Mouse (Mus musculus) kidney, embryonic 14.5 days (tissue): Measurements from ENCODE around the gene Mtmr12. TPM values are rescaled to one million over a fixed set of nuclear protein-coding genes. Genes with fewer than 3 reads are reported as not detected.
A peak's percentile ranks its signal among the peaks of the same experiment; 100 is the strongest.

Source experiments
- ATAC-seq: fragments of 200-750 bp; cut with Nextera tagmentation; 2 replicates; pipeline ENCODE4 v1.8.0; 2017; ENCODE audit warnings: moderate number of reproducible peaks, mild to moderate bottlenecking, moderate TSS enrichment, moderate library complexity; ENCODE audit not compliant: low FRiP score, low TSS enrichment
- H3K27ac ChIP-seq: fragments of 300-500 bp; sonication (generic); 2 replicates; pipeline ENCODE4 v1.5.1; 2014; ENCODE audit warnings: low read depth, mild to moderate bottlenecking, low read length, moderate library complexity, mixed read lengths
- H3K27me3 ChIP-seq: fragments of 300-500 bp; sonication (generic); 2 replicates; pipeline ENCODE4 v1.6.1; 2014; ENCODE audit warnings: mild to moderate bottlenecking, low read length; ENCODE audit not compliant: control insufficient read depth, insufficient read depth
- H3K36me3 ChIP-seq: fragments of 300-500 bp; sonication (generic); 2 replicates; pipeline ENCODE4 v1.6.1; 2014; ENCODE audit warnings: low read length, mixed read lengths; ENCODE audit not compliant: control insufficient read depth, insufficient read depth
- H3K4me1 ChIP-seq: fragments of 300-500 bp; sonication (generic); 2 replicates; pipeline ENCODE4 v1.6.1; 2014; ENCODE audit warnings: low read length, mixed read lengths; ENCODE audit not compliant: control insufficient read depth, insufficient read depth
- H3K4me2 ChIP-seq: fragments of 300-500 bp; sonication (generic); replicated peaks from 2 replicates; pipeline ENCODE4 v1.6.1; 2014; ENCODE audit warnings: low read depth, mild to moderate bottlenecking, low read length
- H3K4me3 ChIP-seq: fragments of 300-500 bp; sonication (generic); 2 replicates; pipeline ENCODE4 v1.5.1; 2014; ENCODE audit warnings: mild to moderate bottlenecking, low read length
- H3K9ac ChIP-seq: fragments of 300-500 bp; sonication (generic); 2 replicates; pipeline ENCODE4 v1.6.1; 2014; ENCODE audit warnings: low read depth, mild to moderate bottlenecking, low read length, moderate library complexity
- H3K9me3 ChIP-seq: fragments of 300-500 bp; sonication (generic); 2 replicates; pipeline ENCODE4 v1.6.1; 2016; ENCODE audit warnings: low read length; ENCODE audit not compliant: control insufficient read depth
- WGBS: fragments of 180-500 bp; shearing (Covaris S2); extraction: QIAGEN DNeasy Blood & Tissue Kit; methylation state at CpG from one replicate; pipeline ENCODE4 v1.1.7; 2014; 5-methylcytosine and 5-hydroxymethylcytosine counted together
- polyA plus RNA-seq: library from polyadenylated mRNA; unstranded; fragments of >200 nt; fragmentation: Nextera tagmentation; extraction: Ambion mirVana; gene quantifications from 2 replicates; pipeline ENCODE4 v1.2.1, GENCODE M21; 2014

Mtmr12 gene
- polyA plus RNA-seq, 1 experiment from 2014 or later, result 25.4 TPM

DNA sequence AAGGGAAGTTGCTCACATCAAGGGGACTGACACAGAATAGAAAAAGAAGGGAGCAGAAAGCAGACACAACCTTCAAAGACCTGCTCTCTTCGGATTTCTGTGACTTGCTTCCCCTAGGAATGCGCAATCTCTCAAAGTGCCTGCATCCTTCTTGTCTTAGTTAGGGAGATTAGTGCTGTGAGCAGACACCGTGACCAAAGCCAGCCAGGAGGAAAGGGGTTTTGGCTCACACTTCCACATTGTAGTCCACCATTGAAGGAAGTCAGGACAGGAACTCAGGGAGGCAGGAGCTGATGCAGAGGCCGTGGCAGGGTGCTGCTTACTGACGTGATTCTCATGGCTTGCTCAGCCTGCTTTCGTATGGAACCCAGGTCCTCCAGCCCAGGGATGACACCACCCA, 33.5 kb downstream of the Mtmr12 start:
- Histone ChIP-seq H3K36me3 (peaks cover 38% of the 10 kb centered on the region), H3K4me2 (no peak overlapping the region), H3K9ac (no peak overlapping the region), H3K4me1 (no peaks in the 10 kb centered on the region), H3K27ac (no peak overlapping the region), H3K9me3 (no peaks in the 10 kb centered on the region), H3K4me3 (no peak overlapping the region), H3K27me3 (no peaks in the 10 kb centered on the region)
- WGBS, result 79% methylated on average over 6 of the region's 6 CpGs
- ATAC-seq, result no peak

DNA sequence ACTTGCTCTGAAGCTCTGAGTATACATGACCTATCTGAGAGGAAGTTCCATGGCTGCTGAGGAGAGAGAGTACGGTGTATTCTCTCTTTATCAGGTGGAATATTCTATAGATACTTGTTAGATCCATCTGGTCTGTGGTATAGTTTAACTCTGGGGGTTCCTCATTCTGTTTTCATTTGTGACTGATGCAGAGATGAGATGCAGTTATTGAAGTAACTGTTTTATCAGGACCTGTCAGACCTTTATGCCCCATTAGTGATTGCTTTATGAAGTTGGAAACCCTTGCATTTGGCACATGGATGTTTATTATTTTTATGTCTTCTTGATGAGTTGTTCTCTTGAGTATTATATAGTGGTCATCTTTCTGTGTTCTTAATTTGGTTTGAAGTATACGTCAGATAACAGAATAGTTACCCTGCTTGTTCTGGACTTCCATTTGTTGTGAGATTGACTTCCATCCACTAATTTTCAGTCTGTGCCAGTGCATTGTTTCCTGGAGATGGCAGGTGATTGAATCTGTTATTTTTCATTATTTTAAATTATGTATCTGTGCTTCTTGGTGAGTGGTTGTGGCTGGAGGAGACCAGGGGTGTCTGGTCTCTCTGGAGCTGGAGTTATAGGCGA, 36.0 kb downstream of the Mtmr12 start:
- Histone ChIP-seq H3K27me3 (no peaks in the 10 kb centered on the region), H3K9ac (no peak overlapping the region), H3K36me3 (peaks cover 41% of the 10 kb centered on the region), H3K4me2 (no peak overlapping the region), H3K4me3 (no peak overlapping the region), H3K9me3 (no peaks in the 10 kb centered on the region), H3K27ac (no peak overlapping the region), H3K4me1 (no peaks in the 10 kb centered on the region)
- WGBS, result 97% methylated on average over 3 of the region's 3 CpGs
- no peak for ATAC-seq

DNA sequence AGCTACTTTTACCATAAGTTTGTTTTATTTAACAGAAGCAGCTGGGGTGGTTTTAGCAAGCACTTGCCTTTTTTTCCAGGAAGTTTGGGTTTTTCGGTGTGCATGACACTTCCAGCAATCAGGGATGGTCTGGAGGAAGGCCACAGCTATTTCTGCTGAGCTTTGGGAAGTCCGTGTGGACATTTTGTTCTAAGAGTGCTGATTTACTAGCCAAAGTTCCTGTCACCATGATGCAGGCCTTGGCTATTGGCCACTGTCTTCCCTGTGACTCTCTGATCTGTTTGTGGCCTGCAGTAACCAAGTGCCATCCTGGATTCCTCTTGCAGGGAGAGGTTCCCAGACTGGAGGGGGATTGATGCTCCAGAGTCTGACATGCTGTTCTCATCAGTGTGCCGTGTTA, 39.0 kb downstream of the Mtmr12 start:
- no peak for ATAC-seq

DNA sequence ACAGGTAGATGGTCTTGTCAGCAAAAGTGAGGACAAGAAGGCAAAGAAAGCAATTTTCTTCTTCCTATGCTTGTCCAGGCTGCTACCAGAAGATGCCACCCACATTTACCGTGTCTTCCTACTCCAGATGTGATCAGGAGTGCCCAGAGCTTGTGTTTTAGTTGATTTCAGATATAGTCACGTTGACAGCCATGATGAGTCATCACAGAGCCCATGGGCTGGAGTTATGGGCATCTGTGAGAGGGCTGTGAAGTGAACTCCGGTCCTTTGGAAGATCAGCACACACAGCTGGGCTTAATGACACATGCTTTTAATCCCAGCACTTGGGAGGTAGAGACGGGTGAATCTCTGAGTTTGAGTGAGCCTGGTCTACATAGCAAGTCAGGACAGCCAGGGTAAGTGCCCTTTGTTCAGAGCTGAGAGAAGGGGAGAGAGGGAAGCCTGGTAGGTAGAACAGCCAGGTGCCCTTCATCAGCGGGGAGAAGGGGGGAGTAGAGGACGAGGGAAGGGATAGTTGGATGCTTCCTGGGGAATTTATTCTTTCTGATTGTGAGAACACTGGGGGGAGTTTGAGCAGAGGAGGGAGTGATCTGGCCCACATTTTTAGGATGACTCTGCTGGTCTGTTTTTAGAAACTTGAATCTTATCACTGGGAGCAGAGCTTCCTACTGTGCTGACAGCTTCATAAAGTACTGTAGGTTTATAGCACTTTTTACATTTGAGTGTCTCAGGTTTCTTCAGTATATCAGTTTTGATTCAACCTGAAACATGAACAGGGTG, 40.9 kb downstream of the Mtmr12 start:
- H3K36me3 ChIP-seq, result peaks cover 28% of the 10 kb centered on the region; the same call in 1 of the 2 replicates
- 59% methylated on average over 6 of the region's 6 CpGs for WGBS
- no peak for ATAC-seq
- H3K27me3 ChIP-seq, result no peaks in the 10 kb centered on the region
- H3K9me3 ChIP-seq, result no peaks in the 10 kb centered on the region
- no peaks in the 10 kb centered on the region for H3K4me1 ChIP-seq
- no peak overlapping the region for H3K9ac ChIP-seq
- no peak overlapping the region for H3K4me2 ChIP-seq
- H3K4me3 ChIP-seq, result no peak overlapping the region
- H3K27ac ChIP-seq, result no peak overlapping the region

More for the DNA sequence above, 39.0 kb downstream of the Mtmr12 start:
- Histone ChIP-seq H3K4me1 (no peaks in the 10 kb centered on the region), H3K4me3 (no peak overlapping the region), H3K36me3 (peaks cover 38% of the 10 kb centered on the region), H3K9me3 (no peaks in the 10 kb centered on the region), H3K4me2 (no peak overlapping the region), H3K9ac (no peak overlapping the region), H3K27me3 (no peaks in the 10 kb centered on the region), H3K27ac (no peak overlapping the region)
- WGBS, result 73% methylated on average over 3 of the region's 3 CpGs

DNA sequence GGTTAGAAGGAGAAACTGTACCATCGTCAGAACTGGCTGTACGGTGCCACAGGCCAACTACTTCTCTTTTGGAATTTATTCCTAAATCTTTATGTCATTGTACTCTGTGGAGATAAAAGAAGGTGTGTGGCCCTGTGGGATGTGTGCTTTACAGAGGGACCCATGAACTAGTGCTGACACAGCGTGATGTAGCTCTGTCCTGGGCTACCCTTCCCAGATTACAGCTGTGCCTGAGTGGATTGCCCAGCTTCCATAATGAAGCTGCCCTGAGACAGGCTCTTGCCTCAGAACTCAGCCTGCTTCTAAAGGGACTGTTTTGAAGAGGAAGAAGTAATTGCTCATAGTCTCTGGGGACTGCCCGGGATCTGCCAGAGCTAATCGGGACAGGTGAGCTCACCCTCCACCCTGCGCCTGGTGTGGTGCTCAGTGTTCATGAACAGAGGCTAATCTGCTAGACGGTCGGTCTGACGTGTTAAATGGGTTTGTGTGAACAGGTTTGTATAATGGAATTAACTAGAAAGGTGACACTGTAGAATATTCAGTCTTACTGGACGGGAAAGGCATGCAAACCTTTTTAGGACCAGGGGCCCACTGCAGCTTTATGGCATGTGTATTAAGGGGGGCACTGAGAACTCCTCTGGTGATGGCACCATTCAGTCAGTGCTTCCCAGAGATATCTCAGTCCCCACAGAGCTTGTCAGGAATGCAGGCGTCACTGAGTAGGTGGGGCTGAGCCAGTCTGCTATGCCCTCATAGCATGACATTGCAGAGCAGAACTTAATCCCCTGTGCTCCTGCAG, 41.7 kb downstream of the Mtmr12 start:
- H3K27ac ChIP-seq, result no peak overlapping the region
- no peaks in the 10 kb centered on the region for H3K4me1 ChIP-seq
- WGBS, result 75% methylated on average over 11 of the region's 11 CpGs
- H3K4me2 ChIP-seq, result no peak overlapping the region
- H3K27me3 ChIP-seq, result no peaks in the 10 kb centered on the region
- peaks cover 35% of the 10 kb centered on the region for H3K36me3 ChIP-seq
- no peak overlapping the region for H3K9ac ChIP-seq
- H3K9me3 ChIP-seq, result no peaks in the 10 kb centered on the region
- no peak overlapping the region for H3K4me3 ChIP-seq
- ATAC-seq, result peak; percentile 35; the same call in 1 of the 2 replicates

DNA sequence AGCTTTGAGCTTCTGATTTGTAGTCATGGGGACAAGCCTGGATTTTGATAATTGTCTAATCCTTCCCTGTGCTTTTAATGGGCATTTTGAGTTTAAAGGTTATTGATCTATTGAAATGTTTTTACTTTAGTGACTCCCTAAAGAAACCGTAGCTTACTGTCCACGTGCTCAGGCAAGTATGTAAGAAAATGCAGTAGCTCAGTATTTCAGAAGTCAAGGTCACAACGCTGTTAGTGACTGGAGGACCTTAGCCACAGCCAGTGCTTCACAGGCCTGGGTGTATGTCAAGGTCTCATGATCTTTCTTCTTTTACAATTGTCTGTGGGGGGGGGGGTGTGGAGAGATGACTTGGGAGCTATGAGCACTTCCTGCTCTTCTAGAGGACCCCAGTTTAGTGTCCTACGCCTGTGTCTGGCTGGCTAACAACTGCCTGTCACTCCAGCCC, 42.4 kb downstream of the Mtmr12 start:
- no peaks in the 10 kb centered on the region for H3K4me1 ChIP-seq
- no peaks in the 10 kb centered on the region for H3K9me3 ChIP-seq
- 90% methylated on average over 4 of the region's 4 CpGs for WGBS
- H3K4me2 ChIP-seq, result no peak overlapping the region
- H3K36me3 ChIP-seq, result peaks cover 41% of the 10 kb centered on the region
- no peak overlapping the region for H3K9ac ChIP-seq
- H3K27me3 ChIP-seq, result no peaks in the 10 kb centered on the region
- no peak for ATAC-seq
- H3K27ac ChIP-seq, result no peak overlapping the region
- no peak overlapping the region for H3K4me3 ChIP-seq

DNA sequence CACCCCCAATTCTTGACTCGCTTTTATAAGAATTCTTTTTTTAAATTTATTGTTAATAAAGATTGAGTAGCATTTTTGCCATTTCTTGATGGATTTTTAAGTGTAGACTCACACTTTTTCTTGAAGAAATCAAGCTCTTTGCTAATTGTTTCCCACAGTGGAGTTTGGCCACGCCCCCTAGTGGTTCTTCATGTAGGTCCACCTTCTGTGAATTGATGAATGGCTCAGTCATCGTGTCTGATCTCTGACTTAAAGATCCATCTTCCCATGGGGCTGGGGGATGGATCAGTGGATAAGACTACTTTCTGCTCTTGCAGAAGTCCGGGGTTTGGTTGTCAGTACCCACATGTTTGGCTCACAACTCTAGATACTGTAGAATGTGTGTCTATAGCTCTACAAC, 43.5 kb downstream of the Mtmr12 start:
- Histone ChIP-seq H3K4me2 (no peak overlapping the region), H3K27me3 (no peaks in the 10 kb centered on the region), H3K4me3 (no peak overlapping the region), H3K36me3 (peaks cover 44% of the 10 kb centered on the region), H3K4me1 (no peaks in the 10 kb centered on the region), H3K27ac (no peak overlapping the region), H3K9me3 (no peaks in the 10 kb centered on the region), H3K9ac (no peak overlapping the region)
- no peak for ATAC-seq
- WGBS, result 64% methylated on average over 4 of the region's 4 CpGs

DNA sequence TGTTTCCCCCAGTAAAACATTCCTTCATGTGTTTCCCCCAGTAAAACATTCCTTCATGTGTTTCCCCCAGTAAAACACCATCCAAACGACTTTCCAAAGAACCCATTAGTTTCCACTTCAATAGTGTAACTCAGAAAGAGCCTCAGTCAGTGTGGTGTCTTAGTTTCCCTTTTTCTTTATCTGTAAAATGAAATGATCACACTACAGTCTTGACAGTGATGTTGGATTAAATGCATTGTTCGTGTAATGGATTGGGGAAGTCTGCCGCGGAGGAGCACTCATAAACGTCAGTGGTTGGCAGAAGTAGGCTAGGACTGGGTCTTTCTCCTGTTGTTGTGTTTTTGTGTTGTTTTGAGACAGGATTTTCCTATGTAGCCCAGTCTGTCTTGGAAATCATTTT, 45.5 kb downstream of the Mtmr12 start:
- Histone ChIP-seq H3K36me3 (peaks cover 45% of the 10 kb centered on the region), H3K4me3 (no peak overlapping the region), H3K4me1 (no peaks in the 10 kb centered on the region), H3K4me2 (no peak overlapping the region), H3K9me3 (no peaks in the 10 kb centered on the region), H3K27me3 (no peaks in the 10 kb centered on the region), H3K9ac (no peak overlapping the region), H3K27ac (no peak overlapping the region)
- 86% methylated on average over 5 of the region's 5 CpGs for WGBS
- ATAC-seq, result no peak
